Mouse (Mus musculus) lung, embryonic 15.5 days (tissue): ENCODE measurements around the gene Pygl. TPM values are rescaled to one million over a fixed set of nuclear protein-coding genes. Genes with fewer than 3 reads are reported as not detected.

Experiments
- ATAC-seq: fragments of 200-750 bp; cut with Nextera tagmentation; 2 replicates; pipeline ENCODE4 v1.8.0; 2017; ENCODE audit warnings: moderate number of reproducible peaks, borderline replicate concordance; ENCODE audit not compliant: low FRiP score, low TSS enrichment; ENCODE audit errors: extremely low read depth
- H3K27ac ChIP-seq: fragments of 300-500 bp; sonication (generic); 2 replicates; pipeline ENCODE4 v1.5.1; 2015; ENCODE audit warnings: moderate library complexity, mild to moderate bottlenecking, inconsistent platforms
- H3K27me3 ChIP-seq: fragments of 300-500 bp; sonication (generic); 2 replicates; pipeline ENCODE4 v1.6.1; 2015; ENCODE audit warnings: inconsistent platforms
- H3K36me3 ChIP-seq: fragments of 300-500 bp; sonication (generic); 2 replicates; pipeline ENCODE4 v1.6.1; 2015; ENCODE audit warnings: inconsistent platforms
- H3K4me1 ChIP-seq: fragments of 300-500 bp; sonication (generic); 2 replicates; pipeline ENCODE4 v1.6.1; 2015; ENCODE audit warnings: inconsistent platforms
- H3K4me2 ChIP-seq: fragments of 300-500 bp; sonication (generic); 2 replicates; pipeline ENCODE4 v1.6.1; 2015; ENCODE audit warnings: inconsistent platforms, mild to moderate bottlenecking, moderate library complexity
- H3K4me3 ChIP-seq: fragments of 300-500 bp; sonication (generic); 2 replicates; pipeline ENCODE4 v1.5.1; 2015; ENCODE audit warnings: mild to moderate bottlenecking, inconsistent platforms
- H3K9ac ChIP-seq: fragments of 300-500 bp; sonication (generic); 2 replicates; pipeline ENCODE4 v1.6.1; 2015; ENCODE audit warnings: inconsistent platforms
- H3K9me3 ChIP-seq: fragments of 300-500 bp; sonication (generic); 2 replicates; pipeline ENCODE4 v1.6.1; 2016; ENCODE audit warnings: inconsistent platforms
- WGBS: fragments of 180-500 bp; shearing (Covaris S2); methylation state at CpG from one replicate; pipeline ENCODE4 v1.1.7; 2015; 5-methylcytosine and 5-hydroxymethylcytosine counted together
- polyA plus RNA-seq: library from polyadenylated mRNA; unstranded; fragments of >200 nt; fragmentation: Nextera tagmentation; extraction: Ambion mirVana; gene quantifications from 2 replicates; pipeline ENCODE4 v1.2.1, GENCODE M21; 2015

The Pygl gene
- polyA plus RNA-seq, 1 experiment from 2014 or later: 65.4 TPM

DNA sequence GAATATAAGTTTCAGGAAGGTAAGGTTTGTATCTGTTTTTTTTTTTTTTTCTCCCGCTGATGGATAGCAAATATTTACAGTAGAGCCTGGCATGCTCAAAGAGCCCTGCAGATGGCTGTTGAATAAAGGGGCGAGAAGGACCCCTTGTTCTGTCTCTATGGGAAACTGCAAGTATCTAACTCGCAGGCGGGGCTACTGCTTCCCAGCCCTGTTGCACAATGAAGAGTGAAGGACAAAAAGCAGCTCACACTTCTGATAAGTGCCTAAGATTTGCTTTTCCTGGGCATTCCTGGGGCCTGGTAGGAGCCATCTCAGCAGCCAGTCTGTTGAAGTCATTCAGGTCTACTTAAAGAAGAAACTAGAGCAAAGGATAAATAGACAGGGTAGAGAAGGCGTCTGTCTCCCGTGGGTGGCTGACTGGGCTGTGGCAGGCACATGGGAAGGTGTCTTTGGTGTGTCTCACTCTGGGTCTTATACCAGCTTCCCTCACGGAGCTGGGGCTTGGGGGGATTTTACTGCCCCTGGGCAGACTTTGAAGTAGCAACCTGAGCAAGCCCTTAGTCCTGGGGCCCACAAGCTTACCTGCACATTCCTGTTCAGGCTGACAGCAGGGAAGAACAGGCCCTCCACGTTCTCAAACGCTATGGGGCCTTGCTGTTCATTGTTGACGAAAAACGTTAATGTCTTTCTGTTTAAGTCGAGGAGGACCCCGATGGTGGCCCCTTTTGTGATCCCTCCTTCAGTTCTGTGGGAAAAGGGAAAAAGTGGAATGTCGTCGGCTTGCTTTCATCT lies 16.6 kb upstream of the Pygl start:
- Histone ChIP-seq H3K9ac (no peak overlapping the region), H3K27me3 (no peaks in the 10 kb centered on the region), H3K9me3 (no peaks in the 10 kb centered on the region), H3K36me3 (no peaks in the 10 kb centered on the region), H3K27ac (peak overlapping the region; percentile 90), H3K4me3 (no peak overlapping the region), H3K4me1 (peaks cover 21% of the 10 kb centered on the region), H3K4me2 (no peak overlapping the region)
- peak; percentile 46; the same call in 1 of the 2 replicates for ATAC-seq
- 36% methylated on average over 15 of the region's 15 CpGs for WGBS

- no peak overlapping the region for H3K9ac ChIP-seq
- H3K36me3 ChIP-seq: no peaks in the 10 kb centered on the region
- no peaks in the 10 kb centered on the region for H3K27me3 ChIP-seq
- WGBS: 80% methylated on average over 7 of the region's 7 CpGs
- ATAC-seq: no peak
- peaks cover 7% of the 10 kb centered on the region for H3K4me1 ChIP-seq
- no peaks in the 10 kb centered on the region for H3K9me3 ChIP-seq
- no peak overlapping the region for H3K4me2 ChIP-seq
- no peak overlapping the region for H3K27ac ChIP-seq
- H3K4me3 ChIP-seq: no peak overlapping the region
Observed at GRCm38 (mm10) chr12:70242550-70242949, 11.3 kb upstream of the Pygl start.

GRCm38 (mm10) chr12:70239741-70240140 lies 8.5 kb upstream of the Pygl start:
- no peak for ATAC-seq
- H3K4me1 ChIP-seq: peaks cover 4% of the 10 kb centered on the region
- H3K36me3 ChIP-seq: no peaks in the 10 kb centered on the region
- whole genome bisulfite sequencing: 73% methylated on average over 5 of the region's 5 CpGs
- H3K9ac ChIP-seq: no peak overlapping the region
- no peak overlapping the region for H3K4me3 ChIP-seq
- no peak overlapping the region for H3K4me2 ChIP-seq
- H3K27ac ChIP-seq: no peak overlapping the region
- H3K9me3 ChIP-seq: no peaks in the 10 kb centered on the region
- no peaks in the 10 kb centered on the region for H3K27me3 ChIP-seq

- H3K27ac ChIP-seq: no peak overlapping the region
Observed at GRCm38 (mm10) chr12:70238604-70239003, 7.3 kb upstream of the Pygl start.

GRCm38 (mm10) chr12:70234938-70235484 lies 3.7 kb upstream of the Pygl start:
- peak overlapping the region; percentile 33 for H3K4me3 ChIP-seq
- H3K4me1 ChIP-seq: peaks cover 16% of the 10 kb centered on the region
- H3K9me3 ChIP-seq: no peaks in the 10 kb centered on the region
- peak; percentile 78 for ATAC-seq
- peak overlapping the region; percentile 35; the same call in 1 of the 2 replicates for H3K9ac ChIP-seq
- no peak overlapping the region for H3K27ac ChIP-seq
- peak overlapping the region; percentile 68 for H3K4me2 ChIP-seq
- no peaks in the 10 kb centered on the region for H3K27me3 ChIP-seq
- WGBS: 5% methylated on average over 13 of the region's 13 CpGs
- H3K36me3 ChIP-seq: no peaks in the 10 kb centered on the region

More at GRCm38 (mm10) chr12:70238604-70239003, 7.3 kb upstream of the Pygl start:
- H3K4me3 ChIP-seq: no peak overlapping the region
- H3K9ac ChIP-seq: no peak overlapping the region
- peaks cover 4% of the 10 kb centered on the region for H3K4me1 ChIP-seq
- H3K4me2 ChIP-seq: no peak overlapping the region
- ATAC-seq: no peak
- H3K9me3 ChIP-seq: no peaks in the 10 kb centered on the region
- WGBS: 54% methylated on average over 8 of the region's 8 CpGs
- no peaks in the 10 kb centered on the region for H3K36me3 ChIP-seq
- H3K27me3 ChIP-seq: no peaks in the 10 kb centered on the region

GRCm38 (mm10) chr12:70234411-70234810 lies 3.1 kb upstream of the Pygl start:
- 6% methylated on average over 6 of the region's 6 CpGs for WGBS
- Histone ChIP-seq H3K4me2 (peak overlapping the region; percentile 68; the same call in 1 of the 2 replicates), H3K36me3 (no peaks in the 10 kb centered on the region), H3K4me1 (peaks cover 16% of the 10 kb centered on the region), H3K4me3 (no peak overlapping the region), H3K27ac (no peak overlapping the region), H3K27me3 (no peaks in the 10 kb centered on the region), H3K9ac (no peak overlapping the region), H3K9me3 (no peaks in the 10 kb centered on the region)
- peak; percentile 71; the same call in 1 of the 2 replicates for ATAC-seq

DNA sequence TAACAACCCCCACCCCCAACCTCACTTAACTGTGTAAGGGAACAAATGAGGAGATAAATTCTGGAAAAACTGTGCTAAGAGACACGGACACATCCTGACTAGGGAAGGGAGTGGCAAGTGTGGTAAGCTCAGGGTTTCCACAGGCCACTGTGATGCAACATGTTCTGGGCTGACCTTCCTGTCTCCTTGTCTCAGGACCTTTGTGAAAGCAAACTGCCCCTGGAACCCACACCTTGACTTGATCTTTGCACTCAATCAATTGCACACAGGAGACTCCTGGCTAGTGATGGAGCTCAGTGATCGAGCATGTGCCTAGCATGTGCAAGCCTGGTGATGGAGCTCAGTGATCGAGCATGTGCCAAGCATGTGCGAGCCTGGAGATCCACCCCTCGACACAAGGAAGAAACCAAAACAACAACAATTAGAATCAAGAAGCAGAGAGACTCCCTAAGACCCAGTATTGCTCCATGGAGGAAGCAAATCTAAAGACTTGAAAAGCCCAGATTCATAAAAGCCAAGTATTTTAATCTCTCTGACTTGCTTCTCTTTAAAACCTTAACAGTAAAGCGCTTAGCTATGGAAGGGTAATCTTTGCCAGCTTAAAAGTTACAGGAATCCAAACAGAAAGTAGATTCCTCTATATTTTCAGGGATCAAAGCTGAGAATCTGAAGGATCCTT lies 2.5 kb upstream of the Pygl start:
- no peak overlapping the region for H3K9ac ChIP-seq
- no peak for ATAC-seq
- no peaks in the 10 kb centered on the region for H3K9me3 ChIP-seq
- H3K4me1 ChIP-seq: peaks cover 16% of the 10 kb centered on the region
- no peak overlapping the region for H3K27ac ChIP-seq
- H3K4me2 ChIP-seq: no peak overlapping the region
- no peaks in the 10 kb centered on the region for H3K36me3 ChIP-seq
- H3K4me3 ChIP-seq: no peak overlapping the region
- 78% methylated on average over 6 of the region's 6 CpGs for WGBS
- H3K27me3 ChIP-seq: no peaks in the 10 kb centered on the region

DNA sequence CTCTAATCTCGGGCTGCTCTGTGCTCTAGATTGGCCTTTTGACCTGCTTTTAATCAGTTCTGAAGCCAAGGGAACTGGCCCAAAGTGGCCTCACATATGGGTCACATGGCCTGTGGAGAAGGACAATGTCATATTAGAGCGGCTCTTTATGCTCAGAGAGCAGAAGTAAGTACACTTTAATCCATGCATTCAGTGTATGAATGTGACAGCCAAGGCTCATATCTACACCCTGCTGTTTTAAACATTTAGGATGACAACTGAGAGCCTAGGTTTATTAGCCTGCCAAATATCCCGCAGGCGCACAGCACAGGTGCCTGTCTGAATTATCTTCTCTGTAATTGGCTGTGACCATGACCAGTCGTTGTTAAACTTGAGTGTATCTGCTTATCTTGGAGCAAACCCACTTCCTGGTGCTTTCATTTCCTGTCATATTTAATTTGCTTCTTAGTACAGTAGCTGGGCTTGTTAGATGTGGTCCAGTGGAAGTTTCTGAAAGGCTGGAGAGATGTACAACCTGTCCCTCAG lies 794 bp upstream of the Pygl start:
- no peaks in the 10 kb centered on the region for H3K36me3 ChIP-seq
- H3K9ac ChIP-seq: no peak overlapping the region
- H3K4me1 ChIP-seq: peaks cover 26% of the 10 kb centered on the region
- H3K9me3 ChIP-seq: no peaks in the 10 kb centered on the region
- 34% methylated on average over 5 of the region's 5 CpGs for WGBS
- H3K27ac ChIP-seq: peak overlapping the region; percentile 89
- H3K4me2 ChIP-seq: no peak overlapping the region
- no peaks in the 10 kb centered on the region for H3K27me3 ChIP-seq
- no peak overlapping the region for H3K4me3 ChIP-seq
- ATAC-seq: no peak

DNA sequence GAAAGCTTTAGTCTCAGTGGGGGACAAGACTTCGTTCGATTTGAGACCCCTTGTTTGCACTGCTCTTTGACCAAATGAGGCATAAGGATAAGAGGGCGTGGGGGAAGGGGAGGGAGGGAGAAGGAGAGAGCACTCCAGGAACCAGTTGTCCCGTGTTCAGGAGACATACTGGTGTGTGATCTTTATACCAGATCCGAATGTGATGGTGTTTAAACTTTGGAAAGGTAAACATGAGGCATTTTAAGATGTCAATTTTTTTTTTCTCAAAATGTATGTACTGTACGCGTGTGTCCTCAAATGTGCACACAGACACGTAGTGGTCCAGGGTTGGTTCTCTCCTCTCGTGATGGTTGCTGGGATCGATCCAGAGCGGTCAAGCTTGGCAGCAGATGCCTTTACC lies 3.1 kb downstream of the Pygl start:
- no peak for ATAC-seq
- WGBS: 59% methylated on average over 11 of the region's 11 CpGs
- H3K9me3 ChIP-seq: no peaks in the 10 kb centered on the region
- H3K9ac ChIP-seq: 0 out of 2 replicates have a peak overlapping the region, but pooled peaks have one; percentile 74
- peak overlapping the region; percentile 95 for H3K4me2 ChIP-seq
- H3K27ac ChIP-seq: peak overlapping the region; percentile 84
- peak overlapping the region; percentile 63 for H3K4me3 ChIP-seq
- H3K36me3 ChIP-seq: no peaks in the 10 kb centered on the region
- H3K4me1 ChIP-seq: peaks cover 52% of the 10 kb centered on the region
- no peaks in the 10 kb centered on the region for H3K27me3 ChIP-seq

DNA sequence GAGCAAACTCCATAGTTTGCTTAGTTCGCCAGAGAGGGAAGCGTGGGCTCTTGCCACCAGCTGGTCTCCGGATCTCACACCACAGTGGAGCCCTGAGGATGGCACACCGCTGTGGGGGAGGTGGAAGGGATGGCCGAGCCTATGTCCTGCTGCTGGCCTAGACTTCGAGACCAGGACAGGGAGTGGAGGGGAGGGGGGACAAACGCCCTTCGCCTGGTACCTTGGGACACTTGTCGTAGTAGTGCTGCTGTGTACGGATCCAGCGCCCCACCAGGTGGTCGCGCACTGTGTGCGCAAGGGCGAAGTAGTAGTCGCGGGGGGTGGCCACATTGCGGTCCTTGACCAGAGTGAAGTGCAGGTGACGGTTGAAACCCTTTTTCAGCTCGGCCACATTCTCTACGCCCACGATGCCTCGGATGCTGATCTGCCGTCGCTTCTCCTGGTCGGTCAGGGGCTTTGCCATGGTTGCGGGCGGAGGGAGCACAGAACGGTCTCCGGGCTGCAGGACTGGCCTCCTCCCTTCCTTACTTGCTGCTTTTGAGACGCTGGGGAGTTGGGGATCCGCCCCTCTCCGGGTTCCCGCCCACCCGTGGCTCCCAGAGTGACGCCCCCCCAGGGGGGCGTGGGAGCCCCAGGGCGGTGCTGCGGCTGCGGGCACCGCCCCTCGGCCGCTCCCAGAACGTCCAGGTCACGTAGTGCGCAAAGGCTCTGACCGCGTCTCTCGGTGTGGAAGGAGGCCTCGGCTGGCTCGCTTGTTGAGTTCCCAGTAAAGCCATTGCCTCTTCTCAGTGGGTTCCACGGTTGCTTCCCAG lies 4.0 kb downstream of the Pygl start:
- Histone ChIP-seq H3K4me1 (peaks cover 50% of the 10 kb centered on the region), H3K27me3 (no peaks in the 10 kb centered on the region), H3K36me3 (no peaks in the 10 kb centered on the region; the same call in 1 of the 2 replicates), H3K4me3 (peak overlapping the region; percentile 63), H3K27ac (peak overlapping the region; percentile 84), H3K9me3 (no peaks in the 10 kb centered on the region), H3K9ac (peak overlapping the region; percentile 74), H3K4me2 (peak overlapping the region; percentile 95)
- under 1% methylated on average over 47 of the region's 52 CpGs for WGBS
- peak; percentile 95 for ATAC-seq

DNA sequence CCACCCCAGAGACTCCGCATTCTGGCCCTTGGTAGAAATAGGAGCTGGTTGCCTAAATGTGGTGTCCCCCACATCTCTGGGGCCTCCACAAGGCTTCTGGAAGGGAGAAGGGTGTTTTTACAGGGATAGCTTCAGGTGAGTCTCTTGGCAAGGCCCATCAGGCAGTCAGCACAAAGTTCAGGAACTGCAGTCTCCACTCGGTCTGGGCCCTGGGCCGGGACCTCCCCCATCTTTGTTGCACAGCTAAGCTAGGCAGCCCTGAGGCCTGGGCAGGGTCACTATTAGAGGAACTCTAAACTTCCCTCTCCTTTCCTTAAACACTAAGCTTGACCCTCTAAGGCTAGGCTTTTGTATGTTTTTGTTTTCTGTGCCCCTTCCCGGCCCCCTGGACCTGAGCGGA lies 4.6 kb downstream of the Pygl start:
- H3K4me2 ChIP-seq: peak overlapping the region; percentile 95
- ATAC-seq: peak; percentile 28; the same call in 1 of the 2 replicates

More for the DNA sequence above, 4.6 kb downstream of the Pygl start:
- WGBS: 24% methylated on average over 5 of the region's 5 CpGs
- H3K9me3 ChIP-seq: no peaks in the 10 kb centered on the region
- H3K27me3 ChIP-seq: no peaks in the 10 kb centered on the region
- peak overlapping the region; percentile 74 for H3K9ac ChIP-seq
- H3K4me1 ChIP-seq: peaks cover 43% of the 10 kb centered on the region
- peak overlapping the region; percentile 63 for H3K4me3 ChIP-seq
- H3K27ac ChIP-seq: peak overlapping the region; percentile 84
- H3K36me3 ChIP-seq: peaks cover 4% of the 10 kb centered on the region; the same call in 1 of the 2 replicates
